Mouse (Mus musculus) brain, embryonic 14.5 days (tissue): Measurements from ENCODE around the gene Tespa1.

Experiments used
- CTCF ChIP-seq: fragments of 200-500 bp; IDR thresholded peaks from 2 replicates; pipeline ENCODE4 v1.5.1; 2012; ENCODE audit warnings: inconsistent platforms, mild to moderate bottlenecking, moderate library complexity, borderline replicate concordance; ENCODE audit not compliant: insufficient read depth, insufficient read length; ENCODE audit errors: extremely low read depth
- POLR2A ChIP-seq: fragments of 200-500 bp; IDR thresholded peaks from 2 replicates; pipeline ENCODE4 v1.6.1; 2012; ENCODE audit warnings: mild to moderate bottlenecking, inconsistent platforms, borderline replicate concordance; ENCODE audit not compliant: poor library complexity, insufficient read depth, insufficient read length, severe bottlenecking; ENCODE audit errors: extremely low read depth

- TF ChIP-seq CTCF (peak; percentile 37; the same call in 1 of the 2 replicates), POLR2A (no peak)
Observed at GRCm38 (mm10) chr10:130363438-130364164, 40.9 kb downstream of the Tespa1 start.
